Mouse (Mus musculus): ENCODE data around the gene Dtd1. TPM values are rescaled to one million over a fixed set of nuclear protein-coding genes. Genes with fewer than 3 reads are reported as not detected.

Gene Dtd1
- polyA plus RNA-seq, 1 experiment from 2014 or later, result 50.8 TPM

DNA sequence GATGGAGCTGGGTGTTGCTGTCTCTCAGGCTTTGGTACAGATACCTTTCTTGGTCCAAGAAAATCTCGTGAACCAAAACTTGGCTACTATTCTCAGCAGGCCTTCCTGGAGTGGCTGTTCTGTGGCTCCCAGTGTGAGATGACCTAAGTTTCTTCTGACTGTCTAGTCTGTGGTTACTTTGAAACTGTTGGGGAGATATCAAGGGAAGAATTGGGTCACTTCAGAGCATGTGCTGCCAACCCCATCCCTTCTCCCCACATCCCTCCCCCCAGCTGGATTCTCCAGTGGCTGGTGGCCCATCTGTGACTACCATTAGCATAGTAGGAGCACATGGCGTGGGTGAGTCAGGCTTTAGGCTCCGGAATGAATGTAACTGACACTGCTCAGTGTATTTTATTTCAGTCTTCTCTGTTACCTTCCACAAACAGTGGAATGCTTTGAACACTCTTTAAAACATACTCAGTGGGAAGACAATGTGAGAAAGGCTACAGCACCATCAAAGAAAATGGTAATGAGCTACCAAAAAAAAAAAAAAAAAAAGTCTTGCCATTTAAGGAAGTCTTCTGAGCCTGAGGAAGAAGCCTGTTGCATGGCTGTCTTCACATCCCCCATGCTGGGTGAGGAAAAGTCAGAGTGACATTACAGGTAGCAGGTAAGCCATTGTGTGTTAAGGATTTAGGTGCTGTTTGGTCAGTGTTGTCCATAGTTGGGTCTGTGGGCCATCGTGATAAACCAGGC lies 146.5 kb downstream of the Dtd1 start:
- no peaks in the 10 kb centered on the region for H3K9me3 ChIP-seq
- no peak overlapping the region for H3K9ac ChIP-seq
- ATAC-seq (ENCODE audit: insufficient number of reproducible peaks, insufficient read depth, low FRiP score, low TSS enrichment, low read depth), result no peak
- H3K36me3 ChIP-seq, result no peaks in the 10 kb centered on the region
- H3K4me3 ChIP-seq, result no peak overlapping the region
- no peak overlapping the region for H3K27ac ChIP-seq
- H3K4me1 ChIP-seq, result peaks cover 17% of the 10 kb centered on the region
- WGBS, result 70% methylated on average over 4 of the region's 4 CpGs
- H3K4me2 ChIP-seq, result no peak overlapping the region
- H3K27me3 ChIP-seq, result no peaks in the 10 kb centered on the region

DNA sequence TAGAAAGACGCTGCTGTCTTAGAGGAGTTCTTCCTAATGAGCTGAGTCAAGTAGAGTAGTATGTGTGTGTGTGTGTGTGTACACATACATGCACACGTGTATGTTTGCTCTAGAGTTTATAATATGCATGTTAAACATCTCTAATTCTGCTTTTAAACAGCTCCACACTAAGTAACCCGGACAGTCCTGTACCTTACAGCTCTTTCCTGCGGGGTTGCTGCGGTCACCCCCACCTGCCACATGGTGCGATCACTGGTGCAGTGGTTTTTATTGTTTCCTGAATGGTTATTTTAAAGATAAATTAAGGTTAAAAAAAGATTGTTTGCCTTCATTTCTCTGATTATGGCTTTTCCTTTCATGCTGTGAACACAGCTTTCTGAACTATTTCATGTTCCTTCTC lies 153.9 kb downstream of the Dtd1 start:
- H3K27me3 ChIP-seq, result no peaks in the 10 kb centered on the region
- H3K9me3 ChIP-seq, result no peaks in the 10 kb centered on the region
- ATAC-seq (ENCODE audit: insufficient number of reproducible peaks, insufficient read depth, low FRiP score, low TSS enrichment, low read depth), result no peak
- H3K4me1 ChIP-seq, result no peaks in the 10 kb centered on the region
- 84% methylated on average over 6 of the region's 6 CpGs for WGBS
- H3K27ac ChIP-seq, result no peak overlapping the region
- H3K4me2 ChIP-seq, result no peak overlapping the region
- H3K36me3 ChIP-seq, result no peaks in the 10 kb centered on the region
- H3K9ac ChIP-seq, result no peak overlapping the region
- H3K4me3 ChIP-seq, result no peak overlapping the region

DNA sequence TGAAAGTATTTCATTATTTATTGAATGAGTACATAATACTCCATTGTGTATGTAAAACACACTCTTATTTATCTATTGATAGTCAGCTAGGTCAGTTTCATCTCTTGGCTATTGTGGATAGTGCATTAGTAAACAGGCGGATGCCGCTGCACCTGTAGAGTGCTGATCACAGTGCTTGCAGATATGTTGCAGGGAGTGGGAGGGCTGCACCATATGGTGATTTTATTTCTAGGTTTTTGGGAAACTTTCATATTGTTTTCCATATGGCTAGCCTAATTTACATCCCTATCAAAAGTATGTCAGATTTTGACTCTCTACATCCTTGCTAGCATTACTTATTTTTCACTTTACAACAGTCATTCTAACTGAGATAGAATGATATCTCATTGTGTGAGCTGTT lies 155.3 kb downstream of the Dtd1 start:
- Histone ChIP-seq H3K4me1 (no peaks in the 10 kb centered on the region), H3K27me3 (no peaks in the 10 kb centered on the region), H3K9ac (no peak overlapping the region), H3K4me3 (no peak overlapping the region), H3K27ac (no peak overlapping the region), H3K36me3 (no peaks in the 10 kb centered on the region), H3K9me3 (no peaks in the 10 kb centered on the region), H3K4me2 (no peak overlapping the region)
- WGBS, result 95% methylated on average over 2 of the region's 2 CpGs
- no peak for ATAC-seq (ENCODE audit: insufficient number of reproducible peaks, insufficient read depth, low FRiP score, low TSS enrichment, low read depth)

DNA sequence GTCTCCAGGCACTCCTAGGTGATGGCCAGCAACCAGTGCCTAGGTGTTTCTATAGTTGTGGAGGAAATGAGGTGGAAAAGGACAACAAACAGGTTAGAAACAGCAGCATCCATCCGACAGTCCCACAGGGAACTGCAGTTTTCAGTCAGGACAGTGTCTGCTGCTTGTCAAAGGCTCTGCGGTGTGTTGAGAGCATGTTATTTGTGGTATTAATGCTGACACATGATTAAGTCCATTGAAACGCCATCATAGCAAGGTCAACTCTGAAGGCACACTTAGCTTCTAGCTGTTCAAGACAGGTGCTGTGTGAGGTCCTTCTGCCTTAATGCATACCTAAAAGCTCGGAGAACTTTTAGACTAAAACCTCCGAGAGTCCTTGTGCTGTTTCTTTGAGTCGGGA lies 161.0 kb downstream of the Dtd1 start:
- no peak for ATAC-seq (ENCODE audit: insufficient number of reproducible peaks, insufficient read depth, low FRiP score, low TSS enrichment, low read depth)
- 89% methylated on average over 6 of the region's 6 CpGs for WGBS
- H3K4me2 ChIP-seq, result no peak overlapping the region
- no peaks in the 10 kb centered on the region for H3K36me3 ChIP-seq
- no peak overlapping the region for H3K27ac ChIP-seq
- no peaks in the 10 kb centered on the region for H3K4me1 ChIP-seq
- no peak overlapping the region for H3K9ac ChIP-seq
- H3K4me3 ChIP-seq, result no peak overlapping the region
- H3K27me3 ChIP-seq, result no peaks in the 10 kb centered on the region
- no peaks in the 10 kb centered on the region for H3K9me3 ChIP-seq

DNA sequence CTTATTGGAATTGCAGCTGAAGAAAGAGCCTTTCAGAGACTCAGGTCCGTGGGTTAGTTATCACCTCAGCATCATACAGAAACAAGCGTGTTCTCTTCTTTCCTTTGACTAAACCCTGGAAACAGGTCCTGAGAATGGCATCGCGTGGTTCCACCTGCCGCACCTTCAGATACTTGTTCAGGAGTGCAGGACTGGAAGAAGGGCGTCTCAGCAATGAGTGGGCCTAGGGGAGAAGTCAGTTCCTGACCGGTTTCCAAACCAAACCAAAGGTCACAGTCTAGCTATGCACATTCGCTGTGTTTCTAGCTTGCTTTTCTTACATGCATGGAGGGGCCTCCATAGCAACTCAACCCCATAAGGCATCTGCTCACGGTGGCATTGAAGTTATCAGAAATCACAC lies 164.0 kb downstream of the Dtd1 start:
- 91% methylated on average over 9 of the region's 9 CpGs for WGBS

DNA sequence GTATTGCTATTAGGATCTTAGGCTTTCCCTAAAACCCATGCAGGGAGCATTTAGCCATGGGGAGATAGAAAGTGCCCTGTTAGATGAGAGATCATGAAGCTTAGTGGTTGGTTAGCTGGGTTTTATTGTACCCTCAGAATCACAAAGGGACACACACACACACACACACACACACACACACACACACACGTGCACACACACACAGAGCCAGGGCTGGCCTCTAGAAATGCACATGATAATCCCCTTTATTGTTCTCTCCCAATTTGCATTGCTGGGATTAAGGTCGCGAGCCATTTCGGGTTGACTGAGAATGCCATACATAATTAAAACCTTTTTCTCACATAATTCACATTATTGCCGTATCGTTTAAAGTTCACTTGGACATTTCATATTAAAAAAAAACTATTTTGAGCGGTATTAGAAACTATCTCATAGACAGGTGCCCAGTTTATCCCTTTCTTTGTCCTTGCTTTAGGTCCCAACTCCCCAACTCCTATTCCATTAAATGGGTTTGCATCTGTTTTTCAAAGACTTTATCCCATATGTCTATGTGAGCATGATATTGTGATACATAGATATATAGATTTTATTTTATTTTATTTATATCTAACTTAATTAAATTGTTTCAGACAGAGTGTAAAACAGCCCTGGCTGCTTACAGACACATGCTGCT lies 164.6 kb downstream of the Dtd1 start:
- H3K4me2 ChIP-seq, result no peak overlapping the region
- H3K4me1 ChIP-seq, result no peaks in the 10 kb centered on the region
- no peaks in the 10 kb centered on the region for H3K27me3 ChIP-seq
- H3K9me3 ChIP-seq, result peaks cover 6% of the 10 kb centered on the region; the same call in 1 of the 2 replicates
- no peak overlapping the region for H3K27ac ChIP-seq
- H3K36me3 ChIP-seq, result no peaks in the 10 kb centered on the region
- H3K9ac ChIP-seq, result no peak overlapping the region
- no peak overlapping the region for H3K4me3 ChIP-seq
- no peak for ATAC-seq (ENCODE audit: insufficient number of reproducible peaks, insufficient read depth, low FRiP score, low TSS enrichment, low read depth)
- WGBS, result 69% methylated on average over 7 of the region's 7 CpGs

More for the DNA sequence above, 164.0 kb downstream of the Dtd1 start:
- no peak overlapping the region for H3K27ac ChIP-seq
- no peak overlapping the region for H3K4me2 ChIP-seq
- no peak overlapping the region for H3K9ac ChIP-seq
- no peak for ATAC-seq (ENCODE audit: insufficient number of reproducible peaks, insufficient read depth, low FRiP score, low TSS enrichment, low read depth)
- H3K4me1 ChIP-seq, result no peaks in the 10 kb centered on the region
- no peaks in the 10 kb centered on the region for H3K27me3 ChIP-seq
- no peak overlapping the region for H3K4me3 ChIP-seq
- H3K36me3 ChIP-seq, result no peaks in the 10 kb centered on the region
- peaks cover 6% of the 10 kb centered on the region; the same call in 1 of the 2 replicates for H3K9me3 ChIP-seq

DNA sequence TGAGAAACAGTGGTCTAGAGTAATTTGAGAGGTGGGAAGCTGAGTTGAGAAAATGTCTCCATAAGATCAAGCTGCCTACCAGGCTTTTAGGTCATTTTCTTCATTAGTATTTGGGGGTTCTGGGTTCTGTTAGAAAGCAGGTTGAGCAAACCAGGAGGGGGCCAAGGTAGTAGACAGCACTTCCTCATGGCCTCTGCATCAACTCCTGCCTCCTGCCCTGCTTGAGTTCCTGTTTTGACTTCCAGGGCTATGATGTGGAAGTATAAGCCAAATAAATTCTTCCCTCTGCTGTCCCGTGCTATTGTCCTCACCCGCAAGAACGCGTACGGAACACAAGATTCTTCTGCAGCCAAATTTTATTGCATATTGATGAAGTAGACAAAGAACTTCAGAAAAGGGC lies 165.5 kb downstream of the Dtd1 start:
- Histone ChIP-seq H3K4me3 (no peak overlapping the region), H3K9me3 (peaks cover 6% of the 10 kb centered on the region; the same call in 1 of the 2 replicates), H3K36me3 (no peaks in the 10 kb centered on the region), H3K4me1 (no peaks in the 10 kb centered on the region), H3K27me3 (no peaks in the 10 kb centered on the region), H3K9ac (no peak overlapping the region), H3K4me2 (no peak overlapping the region), H3K27ac (no peak overlapping the region)
- no peak for ATAC-seq (ENCODE audit: insufficient number of reproducible peaks, insufficient read depth, low FRiP score, low TSS enrichment, low read depth)
- 96% methylated on average over 5 of the region's 5 CpGs for WGBS

DNA sequence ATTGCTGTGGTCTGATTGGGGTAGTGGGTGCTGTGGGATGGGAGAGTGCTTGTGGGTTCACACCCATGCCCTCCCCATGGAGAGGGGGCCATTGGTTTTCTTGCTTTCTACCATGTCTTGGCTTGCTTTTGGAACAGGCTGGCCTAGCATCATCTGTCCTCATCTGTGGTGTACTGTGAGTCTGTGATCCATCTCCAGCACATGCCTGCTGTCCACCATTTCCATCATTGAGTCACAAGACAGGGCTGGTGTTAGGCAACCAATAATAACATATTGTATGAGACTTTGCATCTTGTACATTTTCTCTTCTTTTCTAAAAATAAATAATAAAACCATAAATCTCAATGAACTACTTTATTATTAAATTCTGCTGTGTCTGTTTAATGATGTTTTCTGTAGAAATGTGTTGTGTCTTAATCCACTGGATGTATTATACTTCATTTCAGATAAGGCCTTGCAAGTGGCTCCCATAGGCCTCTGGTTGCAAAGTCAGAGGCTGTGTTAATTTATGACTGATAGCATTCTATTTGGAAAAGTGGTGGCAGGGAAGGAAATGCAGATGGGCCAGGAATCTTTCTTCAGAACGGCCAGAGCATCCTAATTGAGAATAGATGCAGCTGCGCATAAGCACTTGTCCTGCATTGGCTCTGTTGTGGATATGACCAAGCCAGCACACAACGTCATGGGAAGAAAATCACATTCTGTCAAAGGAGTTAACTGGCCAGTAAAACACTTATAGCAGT lies 168.8 kb downstream of the Dtd1 start:
- no peak overlapping the region for H3K4me2 ChIP-seq
- no peaks in the 10 kb centered on the region for H3K27me3 ChIP-seq
- H3K36me3 ChIP-seq, result no peaks in the 10 kb centered on the region
- H3K4me3 ChIP-seq, result no peak overlapping the region
- WGBS, result 75% methylated on average over 3 of the region's 3 CpGs
- H3K9ac ChIP-seq, result no peak overlapping the region
- H3K27ac ChIP-seq, result no peak overlapping the region
- peaks cover 6% of the 10 kb centered on the region; the same call in 1 of the 2 replicates for H3K9me3 ChIP-seq
- no peaks in the 10 kb centered on the region for H3K4me1 ChIP-seq
- ATAC-seq (ENCODE audit: insufficient number of reproducible peaks, insufficient read depth, low FRiP score, low TSS enrichment, low read depth), result no peak

DNA sequence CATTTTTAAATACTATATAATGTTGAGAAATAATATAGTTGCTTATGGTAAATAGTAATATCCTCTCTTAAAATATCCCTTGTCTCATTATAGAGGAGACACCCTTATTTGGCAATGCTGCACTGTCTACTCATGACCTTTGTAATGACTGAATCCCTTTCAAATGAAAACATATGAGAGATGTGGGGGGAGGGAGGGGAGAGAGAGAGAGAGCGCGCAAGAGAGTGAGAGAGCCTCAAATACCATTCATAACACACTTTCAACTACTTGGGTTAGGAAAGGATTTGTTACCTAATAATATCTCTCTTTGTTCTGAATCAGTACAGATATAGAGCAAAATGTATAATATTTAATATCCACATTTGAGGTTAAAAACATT lies 169.4 kb downstream of the Dtd1 start:
- Histone ChIP-seq H3K9me3 (peaks cover 6% of the 10 kb centered on the region; the same call in 1 of the 2 replicates), H3K27me3 (no peaks in the 10 kb centered on the region), H3K27ac (no peak overlapping the region), H3K9ac (no peak overlapping the region), H3K4me1 (no peaks in the 10 kb centered on the region), H3K4me3 (no peak overlapping the region), H3K4me2 (no peak overlapping the region), H3K36me3 (no peaks in the 10 kb centered on the region)
- ATAC-seq (ENCODE audit: insufficient number of reproducible peaks, insufficient read depth, low FRiP score, low TSS enrichment, low read depth), result no peak
- WGBS, result 69% methylated on average over 2 of the region's 2 CpGs

DNA sequence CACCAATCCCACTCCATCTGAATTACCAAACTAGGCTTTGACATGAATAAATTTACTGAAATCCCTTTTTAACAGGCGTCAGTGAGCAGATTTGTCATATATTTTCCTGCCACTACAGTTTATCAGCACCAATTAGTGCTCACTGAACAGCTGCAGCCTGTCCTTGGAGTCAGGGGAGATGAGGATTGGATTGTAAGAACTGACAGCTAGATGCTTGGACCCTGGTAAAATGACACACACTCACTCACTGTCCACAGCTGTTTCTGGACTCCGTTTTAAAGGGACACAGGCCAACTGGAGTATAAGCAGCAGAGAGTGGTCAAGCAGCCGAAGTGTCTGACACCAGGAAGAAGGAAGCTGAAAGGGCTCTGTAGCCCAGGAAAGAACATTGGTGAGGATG lies 169.9 kb downstream of the Dtd1 start:
- ATAC-seq (ENCODE audit: insufficient number of reproducible peaks, insufficient read depth, low FRiP score, low TSS enrichment, low read depth), result no peak
- Histone ChIP-seq H3K27me3 (no peaks in the 10 kb centered on the region), H3K27ac (no peak overlapping the region), H3K9me3 (peaks cover 6% of the 10 kb centered on the region; the same call in 1 of the 2 replicates), H3K9ac (no peak overlapping the region), H3K4me3 (no peak overlapping the region), H3K4me1 (no peaks in the 10 kb centered on the region), H3K36me3 (no peaks in the 10 kb centered on the region), H3K4me2 (no peak overlapping the region)
- 64% methylated on average over 3 of the region's 3 CpGs for WGBS

DNA sequence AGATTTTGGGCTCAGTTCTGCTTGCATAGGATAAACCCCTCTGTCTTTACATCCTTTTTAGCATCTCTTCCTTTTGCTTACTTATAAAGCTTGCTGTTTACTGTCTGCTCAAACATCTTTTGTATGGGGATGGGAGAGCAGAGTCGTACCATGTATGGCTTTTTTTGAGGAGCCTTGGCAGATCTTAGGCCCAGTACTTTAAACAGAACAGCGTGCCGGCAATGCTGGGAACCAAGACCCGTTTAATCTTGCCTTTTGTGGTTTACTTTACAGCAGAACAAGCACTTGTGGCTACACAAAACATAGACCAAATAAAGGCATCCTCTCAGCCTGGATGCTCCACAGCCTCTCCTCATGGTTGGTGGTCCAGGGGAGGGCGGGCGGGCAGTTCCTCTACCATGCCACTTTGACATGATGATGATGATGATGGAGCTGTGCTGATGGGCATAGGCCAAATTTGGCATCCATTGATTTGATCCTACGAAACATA lies 170.8 kb downstream of the Dtd1 start:
- Histone ChIP-seq H3K9me3 (peaks cover 6% of the 10 kb centered on the region; the same call in 1 of the 2 replicates), H3K36me3 (no peaks in the 10 kb centered on the region)
- WGBS, result 74% methylated on average over 7 of the region's 7 CpGs

More for the DNA sequence above, 170.8 kb downstream of the Dtd1 start:
- Histone ChIP-seq H3K9ac (no peak overlapping the region), H3K4me3 (no peak overlapping the region), H3K4me2 (no peak overlapping the region), H3K4me1 (no peaks in the 10 kb centered on the region), H3K27me3 (no peaks in the 10 kb centered on the region), H3K27ac (no peak overlapping the region)
- ATAC-seq (ENCODE audit: insufficient number of reproducible peaks, insufficient read depth, low FRiP score, low TSS enrichment, low read depth), result no peak

Measured in embryonic facial prominence, embryonic 13.5 days (tissue).